Mouse (Mus musculus) heart, embryonic 12.5 days (tissue): Measurements from ENCODE around the gene Hoxa3. TPM values are rescaled to one million over a fixed set of nuclear protein-coding genes. Genes with fewer than 3 reads are reported as not detected.

ENCODE experiments used
- ATAC-seq: fragments of 200-750 bp; cut with Nextera tagmentation; 2 replicates; pipeline ENCODE4 v1.8.0; 2017; ENCODE audit warnings: moderate TSS enrichment, moderate library complexity; ENCODE audit not compliant: insufficient number of reproducible peaks, low FRiP score
- H3K27ac ChIP-seq: fragments of 300-500 bp; sonication (generic); 2 replicates; pipeline ENCODE4 v1.5.1; 2016; ENCODE audit warnings: mild to moderate bottlenecking, moderate library complexity; ENCODE audit not compliant: poor library complexity, severe bottlenecking
- H3K27me3 ChIP-seq: fragments of 300-500 bp; sonication (generic); replicated peaks from 2 replicates; pipeline ENCODE4 v1.6.1; 2016; ENCODE audit warnings: mild to moderate bottlenecking, moderate library complexity
- H3K36me3 ChIP-seq: fragments of 300-500 bp; sonication (generic); 2 replicates; pipeline ENCODE4 v1.6.1; 2016; ENCODE audit warnings: mild to moderate bottlenecking, moderate library complexity
- H3K4me1 ChIP-seq: fragments of 300-500 bp; sonication (generic); replicated peaks from 2 replicates; pipeline ENCODE4 v1.6.1; 2016; ENCODE audit warnings: mild to moderate bottlenecking
- H3K4me2 ChIP-seq: fragments of 300-500 bp; sonication (generic); 2 replicates; pipeline ENCODE4 v1.6.1; 2016; ENCODE audit warnings: mild to moderate bottlenecking, moderate library complexity
- H3K4me3 ChIP-seq: fragments of 300-500 bp; sonication (generic); 2 replicates; pipeline ENCODE4 v1.5.1; 2016; ENCODE audit warnings: mild to moderate bottlenecking
- H3K9ac ChIP-seq: fragments of 300-500 bp; sonication (generic); 2 replicates; pipeline ENCODE4 v1.6.1; 2016; ENCODE audit warnings: mild to moderate bottlenecking, moderate library complexity
- H3K9me3 ChIP-seq: fragments of 300-500 bp; sonication (generic); replicated peaks from 2 replicates; pipeline ENCODE4 v1.6.1; 2016; ENCODE audit warnings: mild to moderate bottlenecking, moderate library complexity
- WGBS: fragments of 180-500 bp; shearing (Covaris S2); methylation state at CpG from one replicate; pipeline ENCODE4 v1.1.7; 2016; 5-methylcytosine and 5-hydroxymethylcytosine counted together
- polyA plus RNA-seq: library from polyadenylated mRNA; unstranded; fragments of >200 nt; fragmentation: Nextera tagmentation; extraction: Ambion mirVana; gene quantifications from 2 replicates; pipeline ENCODE4 v1.2.1, GENCODE M21; 2016

The Hoxa3 gene
- polyA plus RNA-seq, 1 experiment from 2014 or later, result 0.80 TPM

GRCm38 (mm10) chr6:52169499-52170165 is 43.5 kb downstream of the Hoxa3 start:
- peaks cover 90% of the 10 kb centered on the region for H3K27me3 ChIP-seq
- no peaks in the 10 kb centered on the region for H3K9me3 ChIP-seq
- H3K4me2 ChIP-seq, result no peak overlapping the region
- H3K4me3 ChIP-seq, result no peak overlapping the region
- ATAC-seq, result 0 out of 2 replicates have a peak, but pooled peaks have one; percentile 14
- H3K9ac ChIP-seq, result no peak overlapping the region
- WGBS, result 10% methylated on average over 16 of the region's 16 CpGs
- H3K36me3 ChIP-seq, result no peaks in the 10 kb centered on the region
- H3K4me1 ChIP-seq, result peaks cover 19% of the 10 kb centered on the region
- no peak overlapping the region for H3K27ac ChIP-seq

GRCm38 (mm10) chr6:52168191-52169055 is 44.7 kb downstream of the Hoxa3 start:
- H3K9ac ChIP-seq, result no peak overlapping the region
- H3K9me3 ChIP-seq, result no peaks in the 10 kb centered on the region
- peak overlapping the region; percentile 12; the same call in 1 of the 2 replicates for H3K4me2 ChIP-seq
- peaks cover 21% of the 10 kb centered on the region for H3K4me1 ChIP-seq
- no peak overlapping the region for H3K27ac ChIP-seq
- H3K27me3 ChIP-seq, result peaks cover 95% of the 10 kb centered on the region
- H3K36me3 ChIP-seq, result no peaks in the 10 kb centered on the region
- no peak for ATAC-seq
- WGBS, result 5% methylated on average over 42 of the region's 42 CpGs
- H3K4me3 ChIP-seq, result no peak overlapping the region

GRCm38 (mm10) chr6:52167736-52168161 is 45.4 kb downstream of the Hoxa3 start:
- H3K4me2 ChIP-seq, result no peak overlapping the region
- no peak overlapping the region for H3K27ac ChIP-seq
- H3K4me1 ChIP-seq, result peaks cover 19% of the 10 kb centered on the region
- WGBS, result 12% methylated on average over 14 of the region's 14 CpGs
- peaks cover 94% of the 10 kb centered on the region for H3K27me3 ChIP-seq
- H3K36me3 ChIP-seq, result no peaks in the 10 kb centered on the region
- no peak overlapping the region for H3K9ac ChIP-seq
- no peak for ATAC-seq
- H3K9me3 ChIP-seq, result no peaks in the 10 kb centered on the region
- H3K4me3 ChIP-seq, result no peak overlapping the region

GRCm38 (mm10) chr6:52167176-52167575 is 46.0 kb downstream of the Hoxa3 start:
- WGBS, result 30% methylated on average over 1 of the region's 1 CpGs
- ATAC-seq, result no peak
- no peaks in the 10 kb centered on the region for H3K9me3 ChIP-seq
- H3K4me2 ChIP-seq, result no peak overlapping the region
- H3K27ac ChIP-seq, result no peak overlapping the region
- H3K4me3 ChIP-seq, result no peak overlapping the region
- H3K36me3 ChIP-seq, result no peaks in the 10 kb centered on the region
- peaks cover 13% of the 10 kb centered on the region for H3K4me1 ChIP-seq
- H3K9ac ChIP-seq, result no peak overlapping the region
- peaks cover 89% of the 10 kb centered on the region for H3K27me3 ChIP-seq

DNA sequence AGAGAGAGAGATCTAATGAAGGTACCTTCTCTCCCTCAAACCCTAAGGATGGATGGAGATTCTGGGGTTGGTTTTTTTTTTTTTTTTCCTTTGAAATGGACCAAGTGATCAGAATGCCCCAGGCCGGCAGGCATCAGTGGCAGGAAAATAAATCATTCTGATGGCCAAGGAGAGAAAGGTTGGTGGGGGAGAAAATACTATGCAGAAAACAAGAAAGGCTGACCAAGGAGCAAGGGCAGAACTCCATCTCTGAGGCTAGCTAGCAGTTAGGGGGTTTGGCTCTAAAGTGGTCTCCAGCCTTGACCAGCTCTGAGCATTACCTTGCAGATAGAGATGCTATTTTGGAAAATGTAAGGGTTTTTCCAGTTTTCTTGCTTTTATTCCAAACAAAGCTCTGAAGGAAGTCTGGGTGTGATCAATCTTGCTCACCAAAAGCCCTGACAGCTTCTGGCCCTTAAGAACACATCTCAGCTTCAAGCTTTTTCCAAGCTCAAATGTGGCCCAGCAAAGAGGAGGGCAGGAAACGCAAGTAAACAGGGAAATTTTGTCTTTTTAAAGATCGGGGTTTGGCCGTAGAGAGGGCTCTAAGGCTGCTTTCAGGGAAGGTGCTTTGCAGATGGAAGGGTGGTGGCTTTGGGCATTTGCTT is 46.6 kb downstream of the Hoxa3 start:
- H3K9ac ChIP-seq, result no peak overlapping the region
- H3K4me2 ChIP-seq, result no peak overlapping the region
- H3K27ac ChIP-seq, result no peak overlapping the region
- WGBS, result 12% methylated on average over 4 of the region's 4 CpGs
- H3K9me3 ChIP-seq, result no peaks in the 10 kb centered on the region
- H3K27me3 ChIP-seq, result peaks cover 87% of the 10 kb centered on the region
- peaks cover 11% of the 10 kb centered on the region for H3K4me1 ChIP-seq
- ATAC-seq, result no peak
- no peaks in the 10 kb centered on the region for H3K36me3 ChIP-seq
- H3K4me3 ChIP-seq, result no peak overlapping the region

GRCm38 (mm10) chr6:52165441-52166370 is 47.4 kb downstream of the Hoxa3 start:
- Histone ChIP-seq H3K9me3 (no peaks in the 10 kb centered on the region), H3K4me1 (peaks cover 12% of the 10 kb centered on the region), H3K4me2 (peak overlapping the region; percentile 26), H3K27me3 (peaks cover 85% of the 10 kb centered on the region), H3K4me3 (peak overlapping the region; percentile 20), H3K36me3 (no peaks in the 10 kb centered on the region), H3K9ac (no peak overlapping the region), H3K27ac (no peak overlapping the region)
- WGBS, result 3% methylated on average over 28 of the region's 28 CpGs
- ATAC-seq, result no peak

- Histone ChIP-seq H3K27me3 (peaks cover 85% of the 10 kb centered on the region), H3K36me3 (no peaks in the 10 kb centered on the region), H3K4me1 (peaks cover 13% of the 10 kb centered on the region), H3K9me3 (no peaks in the 10 kb centered on the region), H3K27ac (0 out of 2 replicates have a peak within 1 kb of the TSS, but pooled peaks have one; percentile 4), H3K4me2 (peak within 1 kb of the TSS; percentile 47), H3K4me3 (peak within 1 kb of the TSS; percentile 26), H3K9ac (peak within 1 kb of the TSS; percentile 19; the same call in 1 of the 2 replicates)
- under 1% methylated on average over 25 of the region's 25 CpGs for WGBS
- ATAC-seq, result no peak
These were observed 48.3 kb downstream of the Hoxa3 start, which contains the start of gene Hoxa2 for GRCm38 (mm10) chr6:52164626-52165440. Gene Hoxa2, minus strand, starts transcription at chr6:52164831.

DNA sequence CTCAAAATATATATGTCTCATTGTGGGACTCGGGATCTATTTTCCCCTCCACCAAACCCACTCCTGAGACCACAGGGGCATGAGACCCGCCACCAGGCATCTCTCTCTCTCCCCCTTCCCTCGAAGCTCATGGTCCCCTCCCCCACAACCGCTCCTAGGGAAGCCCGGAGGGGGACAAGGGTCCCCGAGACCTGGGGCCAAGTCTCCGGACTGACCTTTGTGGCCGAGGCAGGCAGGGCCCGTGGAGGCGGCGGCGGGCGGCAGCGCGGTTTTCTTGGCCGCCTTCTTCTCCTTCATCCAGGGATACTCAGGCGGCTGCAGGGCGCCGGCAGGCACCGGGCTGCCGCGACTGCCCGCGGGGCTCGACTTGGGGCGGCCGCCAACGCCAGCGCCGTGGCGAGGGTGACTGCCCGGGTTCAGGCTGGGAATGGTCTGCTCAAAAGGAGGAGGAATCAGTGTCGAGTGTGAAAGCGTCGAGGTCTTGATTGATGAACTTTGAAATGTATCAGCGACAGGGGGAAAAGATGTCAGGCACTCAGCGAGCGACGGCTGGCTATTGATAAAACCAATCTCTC is 49.0 kb downstream of the Hoxa3 start:
- Histone ChIP-seq H3K4me2 (peak overlapping the region; percentile 47), H3K4me3 (peak overlapping the region; percentile 26), H3K27ac (0 out of 2 replicates have a peak overlapping the region, but pooled peaks have one; percentile 4), H3K9ac (peak overlapping the region; percentile 19; the same call in 1 of the 2 replicates), H3K9me3 (no peaks in the 10 kb centered on the region), H3K36me3 (no peaks in the 10 kb centered on the region), H3K4me1 (peaks cover 17% of the 10 kb centered on the region), H3K27me3 (peaks cover 88% of the 10 kb centered on the region)
- WGBS, result under 1% methylated on average over 39 of the region's 39 CpGs
- ATAC-seq, result no peak

GRCm38 (mm10) chr6:52163366-52164031 is 49.6 kb downstream of the Hoxa3 start:
- WGBS, result 10% methylated on average over 17 of the region's 17 CpGs
- peaks cover 23% of the 10 kb centered on the region for H3K4me1 ChIP-seq

More at GRCm38 (mm10) chr6:52163366-52164031, 49.6 kb downstream of the Hoxa3 start:
- no peak for ATAC-seq
- H3K27me3 ChIP-seq, result peaks cover 90% of the 10 kb centered on the region
- no peaks in the 10 kb centered on the region for H3K36me3 ChIP-seq
- no peaks in the 10 kb centered on the region for H3K9me3 ChIP-seq
- no peak overlapping the region for H3K27ac ChIP-seq
- peak overlapping the region; percentile 47 for H3K4me2 ChIP-seq
- H3K9ac ChIP-seq, result no peak overlapping the region
- H3K4me3 ChIP-seq, result peak overlapping the region; percentile 26
